Mouse (Mus musculus): ENCODE data around the gene Cdk12.
A peak's percentile ranks its signal among the peaks of the same experiment; 100 is the strongest.

Gene Cdk12

GRCm38 (mm10) chr11:98260706-98261479 is 58.0 kb downstream of the Cdk12 start:
- DNase-seq, result no peak

DNA sequence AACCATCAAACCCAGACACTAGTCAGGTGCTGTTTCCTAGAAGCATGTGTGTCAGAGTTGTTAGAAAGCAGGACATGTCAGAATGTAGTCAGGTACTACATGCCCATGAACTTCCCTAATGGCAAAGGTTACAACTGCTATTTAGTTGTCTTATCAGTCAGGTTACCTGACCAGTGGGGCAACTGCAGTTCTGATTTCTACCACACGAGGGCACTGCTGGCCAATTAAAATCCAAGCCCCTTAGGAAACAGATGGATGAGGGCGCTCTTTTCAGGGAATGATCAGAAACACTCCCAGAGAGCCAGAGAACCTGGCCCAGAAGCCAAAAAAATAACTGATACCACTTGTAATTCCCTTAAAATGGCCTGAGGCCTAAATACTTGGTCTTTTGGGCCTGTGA is 62.2 kb downstream of the Cdk12 start:
- peak; percentile 88 to 94 for DNase-seq

GRCm38 (mm10) chr11:98265891-98266290 is 63.0 kb downstream of the Cdk12 start:
- DNase-seq, result no peak

GRCm38 (mm10) chr11:98266699-98267402 is 64.0 kb downstream of the Cdk12 start:
- DNase-seq, result no peak

- DNase-seq, result no peak
These were observed 67.2 kb downstream of the Cdk12 start for GRCm38 (mm10) chr11:98270066-98270465.

DNA sequence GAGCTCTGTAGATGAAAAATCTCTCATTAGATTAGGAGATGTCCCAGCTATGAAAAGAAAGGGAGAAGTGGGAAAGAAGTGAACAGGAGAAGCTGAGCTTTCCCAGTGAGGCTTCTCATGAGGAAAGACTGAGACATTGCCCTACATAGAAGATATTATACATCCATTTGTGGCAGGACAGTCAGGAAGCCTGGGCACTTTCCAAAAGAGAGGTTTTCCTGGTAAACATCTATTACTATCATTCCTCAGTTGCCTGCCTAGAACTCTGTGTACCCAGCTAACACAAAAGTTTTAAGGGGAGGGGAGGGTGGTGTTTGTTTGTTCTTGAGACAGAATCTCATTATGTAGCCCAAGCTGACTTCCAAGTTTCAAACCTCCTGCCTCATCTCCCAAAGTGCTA is 67.6 kb downstream of the Cdk12 start:
- DNase-seq, result no peak

DNA sequence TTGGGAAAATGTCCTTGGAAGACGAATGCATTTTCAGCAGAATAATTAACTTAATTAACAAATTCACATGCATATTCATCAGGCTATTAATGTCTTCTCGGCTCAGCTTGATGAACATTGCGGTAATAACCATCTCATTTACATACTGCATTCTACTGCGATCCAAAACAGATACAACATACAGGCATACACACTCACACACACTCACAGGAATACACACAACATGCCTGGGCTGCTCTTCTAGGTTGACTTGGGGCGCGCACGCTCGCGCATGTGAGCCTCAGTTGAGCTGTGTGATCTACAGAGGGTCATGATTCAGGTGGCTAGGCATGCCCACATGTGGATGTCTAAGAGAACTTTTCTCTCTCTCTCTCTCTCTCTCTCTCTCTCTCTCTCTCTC is 80.9 kb downstream of the Cdk12 start:
- DNase-seq, result no peak

GRCm38 (mm10) chr11:98284230-98284629 is 81.4 kb downstream of the Cdk12 start:
- peak; percentile 42 to 55 for DNase-seq

GRCm38 (mm10) chr11:98285368-98285767 is 82.5 kb downstream of the Cdk12 start:
- no peak for DNase-seq

DNA sequence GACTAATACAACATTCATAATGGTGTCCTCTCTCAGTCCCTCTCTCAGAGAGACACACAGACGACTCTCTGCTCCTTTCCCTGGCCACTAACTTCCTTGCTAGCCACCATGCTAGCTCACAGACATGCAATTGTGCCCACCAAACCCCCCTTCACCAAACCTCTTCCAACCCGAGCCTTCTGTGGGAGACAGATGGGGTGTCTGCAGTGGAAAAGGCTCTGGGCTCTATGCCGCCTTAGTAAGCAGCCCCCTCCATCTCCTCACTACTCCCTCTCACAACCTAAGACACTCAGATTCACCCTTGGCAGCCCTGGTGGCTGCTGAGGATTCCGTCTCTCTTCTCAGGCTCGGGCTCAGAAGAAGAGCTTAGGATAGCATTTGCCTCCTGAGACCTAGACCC is 84.7 kb downstream of the Cdk12 start:
- DNase-seq, result no peak

DNA sequence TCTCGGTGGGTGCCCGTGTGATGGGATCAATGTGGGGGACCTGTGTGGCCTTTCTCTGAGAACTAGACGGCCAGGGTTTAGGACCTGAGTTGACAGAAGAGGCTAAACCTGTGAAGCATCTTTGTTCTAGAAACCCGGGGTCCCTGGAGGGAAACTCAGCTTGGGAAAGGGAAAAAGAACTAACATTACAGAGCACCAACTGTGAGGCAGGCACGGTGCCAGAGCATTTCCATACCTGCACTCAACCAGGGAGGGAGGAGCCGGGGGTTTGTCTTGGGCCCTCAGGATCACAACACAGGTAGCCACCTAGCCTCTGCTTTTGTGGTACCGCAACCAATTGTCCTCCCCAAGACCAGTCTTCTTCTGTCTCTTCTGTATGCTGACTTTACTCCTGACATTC is 85.1 kb downstream of the Cdk12 start:
- no peak for DNase-seq

DNA sequence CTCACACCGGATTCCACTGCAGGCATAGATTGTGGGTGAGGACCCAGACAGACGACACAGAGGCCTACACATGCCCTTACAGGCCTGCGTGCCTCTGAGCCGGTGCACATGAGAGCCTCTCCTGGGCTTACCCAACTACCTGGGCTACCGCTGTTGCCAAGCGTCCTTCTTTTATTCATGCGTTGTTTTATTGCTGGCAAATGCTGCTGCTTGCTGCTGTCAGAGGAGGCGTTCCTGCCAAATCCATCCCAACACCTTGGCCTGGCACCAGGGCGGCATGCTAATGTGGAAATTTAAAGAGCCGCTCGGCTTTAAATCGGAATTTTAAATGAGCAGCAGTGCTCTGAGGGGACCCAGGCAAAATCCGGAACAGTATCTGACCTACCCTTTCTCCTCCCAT is 87.0 kb downstream of the Cdk12 start:
- DNase-seq, result peak; percentile 38 to 49

- no peak for DNase-seq
These were observed 88.0 kb downstream of the Cdk12 start for GRCm38 (mm10) chr11:98290906-98291305.

DNA sequence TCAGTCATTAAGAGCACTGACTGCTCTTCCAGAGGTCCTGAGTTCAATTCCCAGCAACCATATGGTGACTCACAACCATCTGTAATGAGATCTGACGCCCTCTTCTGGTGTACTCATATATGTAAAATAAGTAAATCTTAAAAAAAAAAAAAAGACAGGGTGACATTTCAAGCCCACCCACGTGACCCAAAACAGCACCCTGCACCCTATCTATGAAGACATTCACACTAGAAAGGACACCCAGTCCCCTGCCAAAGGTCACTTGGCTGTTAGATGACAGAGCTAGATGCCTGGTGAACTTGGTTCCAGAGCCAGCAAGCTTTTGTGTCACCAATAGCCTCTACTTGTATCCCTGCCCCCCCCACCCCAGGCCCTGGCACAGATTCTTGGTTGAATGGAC is 90.2 kb downstream of the Cdk12 start:
- no peak for DNase-seq

DNA sequence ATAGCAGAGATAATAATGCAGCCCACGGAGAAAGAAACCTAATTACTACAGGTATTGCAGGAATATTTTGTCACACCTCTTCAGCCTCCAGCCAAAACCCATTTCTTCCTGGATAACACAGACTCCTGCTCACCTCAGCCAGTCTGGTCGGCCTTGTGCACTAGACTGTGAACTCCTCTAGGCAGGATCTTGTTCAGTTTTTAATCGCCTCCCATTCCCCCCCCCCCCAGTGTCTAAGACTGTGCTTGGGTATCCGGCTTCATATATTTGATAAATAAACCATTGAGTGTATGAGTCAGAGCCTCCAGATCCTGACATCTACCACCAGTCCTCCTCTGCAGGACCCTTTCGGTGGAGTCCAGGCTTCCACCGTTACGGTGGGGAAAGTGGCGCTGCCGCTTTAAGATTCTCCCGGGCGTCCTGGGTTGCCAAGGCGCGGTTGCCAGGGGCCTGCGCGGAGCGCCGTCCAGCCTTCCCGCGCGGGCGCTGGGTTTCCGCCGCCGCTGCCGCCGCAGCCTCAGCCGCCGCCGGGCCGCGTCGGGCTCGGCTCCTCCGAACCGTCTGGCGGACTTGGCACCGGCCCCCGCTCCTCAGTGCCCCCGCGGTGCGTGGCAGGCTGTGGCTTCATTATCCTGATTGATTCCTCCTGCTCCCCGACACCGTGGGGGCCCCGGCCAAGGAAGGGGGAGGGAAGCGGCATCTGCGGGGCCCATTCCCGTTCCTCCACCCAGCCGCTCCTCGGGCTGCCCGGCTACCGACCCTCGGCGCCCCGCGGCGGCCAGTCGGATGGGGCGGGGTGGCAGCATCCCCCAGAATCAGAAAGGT is 91.5 kb downstream of the Cdk12 start:
- peak; percentile 93 to 96 for DNase-seq

DNA sequence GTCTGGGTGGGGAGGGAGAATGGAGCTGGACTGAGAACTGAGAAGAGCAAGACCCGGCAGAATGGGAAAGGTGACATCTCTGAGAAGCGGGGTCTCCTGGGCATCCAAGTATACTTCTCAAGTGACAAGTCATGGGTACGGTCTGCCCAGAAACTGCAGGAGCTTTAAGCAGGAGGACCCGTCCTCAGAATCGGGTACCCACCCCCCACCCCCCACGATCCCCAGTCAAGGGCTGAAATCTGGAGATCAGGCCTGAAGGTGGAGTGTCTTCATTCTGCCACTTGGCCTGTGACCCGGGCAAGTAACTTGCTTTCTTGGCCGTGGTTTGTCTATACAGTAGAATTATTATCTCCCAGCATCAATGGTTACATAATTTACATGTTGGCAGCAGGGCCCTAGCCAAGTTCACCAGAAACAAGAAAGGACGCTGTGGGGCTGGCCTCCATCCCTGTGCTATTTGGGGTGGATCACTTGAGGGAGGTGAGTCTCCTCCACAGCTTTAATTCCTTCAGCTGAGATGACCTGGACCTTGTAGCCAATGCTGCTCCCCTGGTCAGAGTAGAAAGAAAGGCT is 92.2 kb downstream of the Cdk12 start:
- DNase-seq, result peak; percentile 65 to 69

DNA sequence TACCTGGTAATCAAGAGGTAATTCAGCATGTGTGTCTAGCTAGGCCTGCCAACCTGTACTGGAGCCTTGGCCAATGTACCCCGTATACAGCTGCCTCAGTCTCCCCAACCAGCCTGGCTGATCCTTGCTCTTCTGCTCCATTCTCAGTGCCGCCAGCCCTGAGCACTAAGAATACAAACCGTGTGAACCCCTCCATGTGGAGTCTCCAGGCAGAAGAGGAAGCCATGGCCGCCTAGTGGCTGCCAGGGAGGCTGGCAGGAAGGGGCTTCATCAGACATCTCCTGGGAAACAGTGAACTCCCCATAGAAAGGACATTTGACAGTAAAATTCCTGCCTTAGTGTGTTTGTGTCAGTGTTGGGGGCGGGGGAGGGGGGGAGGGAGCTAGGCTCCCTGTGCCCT is 93.4 kb downstream of the Cdk12 start:
- peak; percentile 32 to 33 for DNase-seq

DNA sequence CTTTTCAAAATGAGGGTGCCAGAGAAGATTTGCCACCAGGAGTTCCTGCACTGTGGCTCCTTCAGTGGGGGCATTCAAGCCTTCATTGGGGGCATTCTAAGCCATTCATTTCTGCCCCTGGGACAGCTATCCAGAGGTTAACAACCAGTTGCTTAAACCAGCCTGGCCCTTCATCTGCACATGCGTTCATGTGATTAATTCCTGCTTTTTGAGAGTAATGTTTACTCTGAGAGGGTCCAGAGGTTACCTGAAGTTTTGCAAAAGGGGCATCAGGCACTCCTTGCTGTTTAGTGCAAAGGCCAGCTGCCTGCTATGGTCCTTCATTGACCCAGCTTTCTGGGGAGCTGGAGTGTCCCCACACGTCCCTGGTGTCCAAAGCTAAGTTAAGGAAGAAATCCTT is 94.1 kb downstream of the Cdk12 start:
- no peak for DNase-seq

DNA sequence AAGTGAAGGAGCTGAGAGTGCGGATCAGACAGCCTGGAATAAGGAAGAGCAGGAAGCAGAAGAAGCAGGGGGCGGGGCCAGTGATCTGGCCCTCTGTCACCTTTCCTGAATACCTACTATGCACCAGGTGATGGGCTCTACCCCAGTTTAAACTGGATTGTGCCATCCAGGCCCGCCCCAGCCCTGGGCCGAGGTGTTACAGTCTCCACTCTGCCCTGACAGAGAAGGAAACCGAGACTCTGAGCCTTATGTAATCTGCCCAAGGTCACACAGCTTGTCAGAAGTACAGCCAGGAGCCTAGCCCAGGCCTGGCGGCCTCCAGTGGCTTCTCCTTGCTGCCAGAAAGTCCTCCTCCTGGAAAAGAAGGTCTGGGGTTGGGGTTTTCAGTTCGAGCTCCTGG is 94.9 kb downstream of the Cdk12 start:
- peak; percentile 37 to 38 for DNase-seq

DNA sequence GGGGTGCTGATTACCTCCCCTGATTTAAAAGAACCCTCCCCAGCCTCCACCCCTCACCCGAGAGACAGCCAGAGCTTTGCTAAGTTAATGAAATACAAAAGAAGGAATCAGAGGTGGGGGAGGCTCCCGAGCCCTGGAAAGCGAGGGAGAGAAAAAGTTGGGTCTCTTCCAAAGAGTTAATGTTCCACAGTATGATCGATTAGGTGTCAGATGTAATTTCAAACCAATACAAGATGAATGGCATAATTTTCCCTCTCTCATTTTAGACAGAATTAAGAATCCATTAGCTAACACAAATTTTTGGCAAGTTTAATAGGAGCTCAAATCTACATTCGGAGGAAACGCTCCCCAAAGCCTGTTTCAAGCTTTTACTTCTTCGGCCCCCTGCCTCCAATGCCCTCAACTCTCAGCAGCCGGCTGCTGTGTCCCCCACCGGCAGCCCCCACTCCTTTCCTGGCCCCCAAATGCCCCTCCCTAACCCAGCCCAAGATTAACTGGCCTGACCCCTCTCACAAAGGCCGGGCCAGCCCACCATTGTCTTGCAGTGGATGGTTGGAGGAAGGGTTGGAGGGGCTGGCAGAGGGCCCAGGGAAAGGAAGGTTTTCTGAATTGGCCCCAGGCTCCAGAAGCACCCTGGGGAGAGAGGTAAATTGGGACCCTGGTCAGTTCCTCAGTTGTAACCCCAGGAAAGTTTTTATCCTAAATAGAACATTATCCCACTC is 95.8 kb downstream of the Cdk12 start:
- DNase-seq, result no peak

DNA sequence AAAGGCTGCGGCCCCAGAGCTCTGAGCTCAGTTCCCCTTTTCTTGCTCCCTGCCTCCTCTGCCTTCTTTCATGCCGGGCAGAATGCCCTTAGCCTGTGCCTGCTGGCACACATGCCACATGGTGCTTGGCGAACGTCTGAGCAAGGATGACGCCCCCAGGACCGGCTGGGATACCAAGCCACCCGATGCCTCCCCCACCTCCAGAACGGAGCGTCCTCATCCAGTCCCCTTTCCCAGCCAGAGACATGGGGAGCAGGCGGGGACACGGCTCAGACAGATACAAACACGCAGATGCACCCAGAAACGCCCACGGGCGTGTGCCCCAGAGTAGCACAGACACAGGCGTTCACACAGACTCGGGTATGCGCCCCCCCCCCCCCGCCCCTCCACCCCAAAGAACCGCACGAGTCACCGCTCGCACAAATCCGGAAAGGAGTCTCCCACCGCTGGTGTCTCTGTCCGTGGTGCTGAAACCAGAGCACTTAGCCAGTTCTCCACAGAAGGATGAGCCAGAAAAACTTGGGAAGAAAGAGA is 111.0 kb downstream of the Cdk12 start:
- DNase-seq, result peak; percentile 63 to 65

- DNase-seq, result peak in 1 of 2 experiments; percentile 26
These were observed 114.6 kb downstream of the Cdk12 start for GRCm38 (mm10) chr11:98317479-98317878.
